Mouse (Mus musculus) heart, embryonic 14.5 days (tissue): ENCODE measurements around the gene Nploc4. TPM values are rescaled to one million over a fixed set of nuclear protein-coding genes. Genes with fewer than 3 reads are reported as not detected.

Source experiments
- ATAC-seq: fragments of 200-750 bp; cut with Nextera tagmentation; 2 replicates; pipeline ENCODE4 v1.8.0; 2017; ENCODE audit warnings: low read depth, moderate TSS enrichment; ENCODE audit not compliant: insufficient number of reproducible peaks, insufficient read depth, low FRiP score
- H3K27ac ChIP-seq, 2 experiments: fragments of 200-500 bp in 1 of 2; fragments of 300-500 bp in 1 of 2; sonication (generic) in 1 of 2; replicated peaks in 1 of 2; 2 replicates each; pipeline ENCODE4 v1.5.1; 2012 to 2014; ENCODE audit warnings: low read depth in 2 of 2, low read length in 2 of 2, control low read depth in 1 of 2, mild to moderate bottlenecking in 1 of 2, mixed read lengths in 1 of 2; ENCODE audit not compliant: control insufficient read depth in 1 of 2, insufficient read depth in 1 of 2
- H3K27me3 ChIP-seq: fragments of 300-500 bp; sonication (generic); 2 replicates; pipeline ENCODE4 v1.6.1; 2014; ENCODE audit warnings: mild to moderate bottlenecking, low read length, control low read depth; ENCODE audit not compliant: control insufficient read depth, insufficient read depth
- H3K36me3 ChIP-seq: fragments of 300-500 bp; sonication (generic); 2 replicates; pipeline ENCODE4 v1.6.1; 2014; ENCODE audit warnings: mild to moderate bottlenecking, control low read depth, low read length, mixed read lengths; ENCODE audit not compliant: control insufficient read depth, insufficient read depth
- H3K4me1 ChIP-seq, 2 experiments: fragments of 200-500 bp in 1 of 2; fragments of 300-500 bp in 1 of 2; sonication (generic) in 1 of 2; 2 replicates each; pipeline ENCODE4 v1.6.1; 2012 to 2014; ENCODE audit warnings: low read length in 2 of 2, control low read depth in 1 of 2, mixed read lengths in 1 of 2; ENCODE audit not compliant: control insufficient read depth in 2 of 2, insufficient read depth in 2 of 2
- H3K4me2 ChIP-seq: fragments of 300-500 bp; sonication (generic); 2 replicates; pipeline ENCODE4 v1.6.1; 2014; ENCODE audit warnings: mild to moderate bottlenecking, low read length
- H3K4me3 ChIP-seq, 2 experiments: fragments of 200-500 bp in 1 of 2; fragments of 300-500 bp in 1 of 2; sonication (generic) in 1 of 2; 2 replicates each; pipeline ENCODE4 v1.5.1; 2012 to 2014; ENCODE audit warnings: low read length in 2 of 2, mild to moderate bottlenecking in 2 of 2, control low read depth in 1 of 2, low read depth in 1 of 2, moderate library complexity in 1 of 2; ENCODE audit not compliant: control insufficient read depth in 1 of 2, insufficient read depth in 1 of 2
- H3K9ac ChIP-seq: fragments of 300-500 bp; sonication (generic); 2 replicates; pipeline ENCODE4 v1.6.1; 2014; ENCODE audit warnings: mild to moderate bottlenecking, low read length
- H3K9me3 ChIP-seq: fragments of 300-500 bp; sonication (generic); 2 replicates; pipeline ENCODE4 v1.6.1; 2016; ENCODE audit warnings: low read length, control low read depth; ENCODE audit not compliant: control insufficient read depth
- WGBS: fragments of 180-500 bp; shearing (Covaris S2); extraction: QIAGEN DNeasy Blood & Tissue Kit; methylation state at CpG from one replicate; pipeline ENCODE4 v1.1.7; 2014; 5-methylcytosine and 5-hydroxymethylcytosine counted together
- polyA plus RNA-seq: library from polyadenylated mRNA; unstranded; fragments of >200 nt; fragmentation: Nextera tagmentation; extraction: Ambion mirVana; gene quantifications from 2 replicates; pipeline ENCODE4 v1.2.1, GENCODE M21; 2014

Nploc4 gene
- polyA plus RNA-seq, 1 experiment from 2014 or later = 37.2 TPM

DNA sequence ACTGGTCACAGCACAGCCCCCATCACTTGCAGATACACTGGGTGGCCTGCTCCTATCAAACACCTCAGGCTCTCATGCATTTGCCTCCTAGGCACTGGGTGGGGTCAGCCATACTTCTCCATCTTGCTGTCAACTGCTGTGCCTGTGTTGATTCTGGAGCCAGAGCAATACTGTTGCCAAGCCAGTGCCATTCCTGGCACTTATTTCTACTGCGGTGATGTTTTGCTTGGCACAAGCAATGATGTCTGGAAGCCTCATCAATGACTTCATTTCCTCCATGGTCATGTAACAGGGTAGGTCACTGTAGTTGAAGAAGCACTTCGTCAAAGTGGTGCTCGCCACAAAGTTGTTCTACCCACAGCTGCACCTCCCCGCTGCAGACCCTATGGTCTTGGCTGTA, 28.0 kb upstream of the Nploc4 start:
- 65% methylated on average over 4 of the region's 4 CpGs for WGBS
- H3K36me3 ChIP-seq = peaks cover 66% of the 10 kb centered on the region

DNA sequence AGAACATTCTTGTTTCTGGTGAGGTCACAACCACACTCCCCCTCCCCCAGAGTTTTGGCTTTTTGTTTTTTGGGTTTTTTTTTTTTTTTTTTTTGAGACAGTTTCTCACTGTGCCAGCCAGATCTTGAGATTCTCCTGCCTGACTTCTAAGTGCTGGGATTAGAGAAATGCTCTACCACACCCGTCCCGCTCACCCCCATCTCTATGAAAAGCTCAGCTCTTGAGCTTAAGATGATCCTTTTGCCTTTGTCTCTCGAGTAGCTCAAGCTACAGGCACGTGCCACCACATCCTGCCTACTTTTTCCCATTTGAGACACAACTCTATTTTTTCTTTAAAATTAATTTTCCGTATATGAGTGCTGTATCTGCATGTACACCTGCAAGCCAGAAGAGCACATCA, 26.9 kb upstream of the Nploc4 start:
- peaks cover 8 to 16% of the 10 kb centered on the region in 2 experiments for H3K4me1 ChIP-seq
- WGBS = 80% methylated on average over 5 of the region's 5 CpGs
- no peak overlapping the region for H3K4me3 ChIP-seq
- H3K9ac ChIP-seq = no peak overlapping the region
- H3K36me3 ChIP-seq = peaks cover 65% of the 10 kb centered on the region
- H3K27ac ChIP-seq = no peak overlapping the region
- ATAC-seq = no peak
- no peaks in the 10 kb centered on the region for H3K9me3 ChIP-seq
- no peaks in the 10 kb centered on the region for H3K27me3 ChIP-seq
- no peak overlapping the region for H3K4me2 ChIP-seq

More for the DNA sequence above, 28.0 kb upstream of the Nploc4 start:
- H3K27me3 ChIP-seq = no peaks in the 10 kb centered on the region
- H3K9ac ChIP-seq = no peak overlapping the region
- no peak overlapping the region for H3K4me3 ChIP-seq
- peak overlapping the region; percentile 88 for H3K4me2 ChIP-seq
- no peak overlapping the region for H3K27ac ChIP-seq
- ATAC-seq = no peak
- H3K4me1 ChIP-seq = peaks cover 8 to 16% of the 10 kb centered on the region in 2 experiments
- no peaks in the 10 kb centered on the region for H3K9me3 ChIP-seq

DNA sequence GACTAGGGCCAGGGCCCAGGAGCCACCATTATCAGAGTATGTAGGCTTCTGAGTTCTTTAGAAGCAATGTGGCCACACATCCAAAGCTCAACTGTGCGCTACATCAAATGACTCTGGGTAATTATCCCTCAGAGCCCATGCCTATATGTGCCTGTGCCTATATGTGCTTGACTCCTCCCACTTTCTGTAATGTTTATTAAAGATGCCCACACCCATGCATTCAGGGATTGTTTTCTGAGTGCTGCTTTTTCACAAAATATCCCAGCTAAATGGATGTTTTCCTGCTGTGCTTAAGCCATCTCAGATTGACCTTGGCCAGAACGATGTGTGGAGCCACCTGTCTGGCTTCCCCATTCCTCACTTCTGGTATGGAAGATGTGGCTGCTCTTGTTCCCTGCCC, 26.0 kb upstream of the Nploc4 start:
- Histone ChIP-seq H3K9ac (no peak overlapping the region), H3K4me1 (peaks cover 8 to 20% of the 10 kb centered on the region in 2 experiments), H3K9me3 (no peaks in the 10 kb centered on the region), H3K36me3 (peaks cover 61% of the 10 kb centered on the region), H3K4me3 (no peak overlapping the region), H3K27ac (no peak overlapping the region), H3K4me2 (no peak overlapping the region), H3K27me3 (no peaks in the 10 kb centered on the region)
- WGBS = 85% methylated on average over 2 of the region's 2 CpGs
- ATAC-seq = no peak

DNA sequence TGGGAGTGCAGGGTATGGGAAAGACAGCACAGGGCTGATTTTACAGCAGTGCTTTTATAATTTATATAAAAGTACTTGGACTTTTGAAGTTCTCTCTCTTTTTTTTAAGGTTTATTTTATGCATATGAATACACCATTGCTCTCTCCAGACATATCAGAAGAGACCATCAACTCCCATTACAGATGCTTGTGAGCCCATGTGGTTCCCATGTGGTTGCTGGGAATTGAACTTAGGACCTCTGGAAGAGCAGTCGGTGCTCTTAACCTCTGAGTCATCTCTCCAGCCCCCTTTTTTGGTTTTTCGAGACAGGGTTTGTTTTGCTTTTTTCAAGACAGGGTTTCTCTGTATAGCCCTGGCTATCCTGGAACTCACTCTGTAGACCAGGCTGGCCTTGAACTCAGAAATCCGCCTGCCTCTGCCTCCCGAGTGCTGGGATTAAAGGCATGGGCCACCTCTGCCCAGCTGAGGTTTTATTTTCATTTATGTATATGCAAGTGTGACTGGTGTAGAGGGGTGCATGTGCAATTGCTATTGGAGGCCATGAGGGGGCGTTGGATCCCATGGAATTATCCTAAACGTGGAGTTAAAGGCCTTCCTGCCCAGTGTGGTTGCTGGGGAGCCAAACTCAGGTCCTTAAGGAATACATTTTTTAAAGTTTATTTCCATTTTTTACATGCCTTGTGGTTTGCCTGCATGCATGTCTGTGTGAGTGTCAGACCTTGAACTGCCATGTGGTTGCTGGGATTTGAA, 21.5 kb upstream of the Nploc4 start:
- H3K27ac ChIP-seq = no peak overlapping the region
- H3K4me3 ChIP-seq = peak overlapping the region; percentile 66 to 83
- ATAC-seq = no peak
- no peaks in the 10 kb centered on the region for H3K9me3 ChIP-seq
- H3K4me1 ChIP-seq = peaks cover 4 to 9% of the 10 kb centered on the region in 2 experiments
- H3K36me3 ChIP-seq = peaks cover 51% of the 10 kb centered on the region
- 71% methylated on average over 6 of the region's 6 CpGs for WGBS
- H3K4me2 ChIP-seq = peak overlapping the region; percentile 88
- H3K27me3 ChIP-seq = no peaks in the 10 kb centered on the region
- peak overlapping the region; percentile 96 for H3K9ac ChIP-seq

DNA sequence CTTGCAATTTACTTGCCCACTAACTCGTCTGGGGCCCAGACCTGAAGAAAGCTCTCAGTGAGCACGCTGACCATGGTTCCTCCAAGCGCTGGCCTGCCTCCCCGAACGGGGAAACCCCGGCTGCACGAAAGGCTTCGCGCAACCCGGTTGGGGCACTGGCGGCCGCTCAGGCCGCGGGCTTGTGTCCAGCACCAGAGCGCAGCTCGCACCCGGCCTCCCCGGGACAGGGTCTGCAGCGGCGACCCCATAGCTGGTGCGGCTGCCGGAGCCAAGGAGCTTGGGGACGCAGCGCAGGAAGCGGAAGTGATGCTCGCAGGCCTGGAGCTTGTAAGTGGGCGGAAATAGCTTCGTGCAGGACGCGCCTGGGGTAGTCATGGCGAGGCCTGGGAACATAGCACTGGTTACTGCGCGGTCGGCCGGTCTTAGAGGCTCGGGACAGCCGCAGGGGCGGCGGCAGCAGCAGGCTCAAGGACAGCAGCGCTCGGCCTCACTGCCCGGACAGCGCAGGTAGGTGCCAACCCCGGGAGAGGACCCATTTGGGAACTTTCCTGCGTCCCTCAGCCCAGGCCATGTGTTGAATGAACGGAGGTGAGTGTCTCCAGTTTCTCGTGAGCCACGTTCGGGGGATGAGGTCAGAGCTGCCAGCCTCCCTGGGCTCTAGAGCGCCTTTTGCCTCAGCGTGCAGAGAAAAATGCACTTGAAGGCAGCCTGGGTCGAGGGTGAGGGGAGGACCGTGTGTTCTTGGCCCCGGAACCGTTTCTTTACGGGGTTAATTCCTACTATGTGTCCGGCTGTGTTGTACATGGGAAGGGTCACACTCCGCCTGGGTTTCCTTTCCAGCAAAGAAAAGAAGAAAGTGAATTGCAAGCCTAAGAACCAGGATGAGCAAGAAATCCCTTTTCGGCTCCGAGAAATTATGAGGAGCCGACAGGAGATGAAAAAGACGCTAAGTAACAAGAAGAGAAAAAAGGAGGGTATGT, 20.6 kb upstream of the Nploc4 start, which contains the start of the genes Oxld1 and Ccdc137:
Oxld1 (minus strand) TSS at position 297 of the 980 bp plus-strand sequence.
Ccdc137 (plus strand) TSS at position 344 of the 980 bp plus-strand sequence.
- Histone ChIP-seq H3K27me3 (no peaks in the 10 kb centered on the region), H3K4me3 (peak within 1 kb of the TSS; percentile 66 to 83), H3K4me1 (peaks cover 4 to 9% of the 10 kb centered on the region in 2 experiments), H3K36me3 (peaks cover 41% of the 10 kb centered on the region), H3K4me2 (peak within 1 kb of the TSS; percentile 88), H3K9ac (peak within 1 kb of the TSS; percentile 96), H3K27ac (peak within 1 kb of the TSS; percentile 80 to 94), H3K9me3 (no peaks in the 10 kb centered on the region)
- peak; percentile 68 for ATAC-seq
- WGBS = 4% methylated on average over 62 of the region's 62 CpGs

DNA sequence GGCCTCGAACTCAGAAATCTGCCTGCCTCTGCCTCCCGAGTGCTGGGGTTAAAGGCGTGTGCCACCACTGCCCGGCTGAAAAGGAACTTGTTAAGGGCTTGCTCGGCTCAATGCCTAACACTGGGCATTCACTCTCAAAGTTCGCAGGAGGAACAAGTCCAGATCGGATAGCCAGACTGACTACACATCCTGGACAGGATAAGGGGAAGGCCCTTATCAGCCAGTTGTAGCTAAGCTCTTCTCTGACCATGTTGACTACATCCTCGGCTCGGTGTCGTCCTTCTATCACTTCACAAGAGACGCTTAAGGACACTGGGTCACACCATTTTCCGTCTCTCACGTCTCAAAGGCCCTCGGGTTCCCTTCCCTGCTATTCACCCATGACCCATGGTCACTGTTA, 19.9 kb upstream of the Nploc4 start:
- peak overlapping the region; percentile 66 to 83 for H3K4me3 ChIP-seq
- WGBS = 15% methylated on average over 14 of the region's 14 CpGs
- H3K9me3 ChIP-seq = no peaks in the 10 kb centered on the region
- H3K36me3 ChIP-seq = peaks cover 36% of the 10 kb centered on the region
- H3K27me3 ChIP-seq = no peaks in the 10 kb centered on the region
- peak overlapping the region; percentile 88 for H3K4me2 ChIP-seq
- peak overlapping the region; percentile 80 to 94 for H3K27ac ChIP-seq
- peak overlapping the region; percentile 96 for H3K9ac ChIP-seq
- peaks cover 4 to 9% of the 10 kb centered on the region in 2 experiments for H3K4me1 ChIP-seq
- peak; percentile 24; the same call in 1 of the 2 replicates for ATAC-seq

DNA sequence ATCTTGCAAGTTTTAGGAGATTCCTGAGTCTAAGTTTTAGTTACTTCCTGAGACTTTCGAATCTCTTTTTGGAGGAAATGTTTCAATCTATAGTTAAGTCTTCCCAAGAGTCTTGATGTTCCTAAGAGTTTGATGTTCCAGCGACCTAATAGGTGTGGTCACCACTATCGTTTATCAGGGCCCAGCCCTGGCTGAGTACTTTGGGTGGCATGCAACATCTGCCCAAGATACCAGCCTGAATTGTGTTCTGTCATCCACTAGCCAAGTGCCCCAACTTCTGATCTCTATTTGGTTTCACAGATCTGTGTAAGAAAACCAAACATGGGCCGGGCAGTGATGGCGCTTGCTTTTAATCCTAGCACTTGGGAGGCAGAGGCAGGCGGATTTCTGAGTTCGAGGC, 17.9 kb upstream of the Nploc4 start:
- ATAC-seq = no peak
- Histone ChIP-seq H3K4me2 (no peak overlapping the region), H3K27me3 (no peaks in the 10 kb centered on the region), H3K4me1 (peaks cover 4 to 9% of the 10 kb centered on the region in 2 experiments), H3K4me3 (no peak overlapping the region), H3K36me3 (peaks cover 18% of the 10 kb centered on the region), H3K9ac (no peak overlapping the region), H3K9me3 (no peaks in the 10 kb centered on the region), H3K27ac (no peak overlapping the region)
- 87% methylated on average over 7 of the region's 7 CpGs for WGBS
